Mouse (Mus musculus): ENCODE measurements around the gene Elavl1.
A peak's percentile ranks its signal among the peaks of the same experiment; 100 is the strongest.

- TF ChIP-seq SIN3A (IDR thresholded peaks at IDR 0.05; ENCODE audit: low read length) (no peak), POLR2A (IDR thresholded peaks at IDR 0.05; ENCODE audit: low read depth, low read length) (no peak), CTCF (conservative IDR thresholded peaks at IDR 0.05 in 1 of 2, IDR thresholded peaks at IDR 0.05 in 1 of 2; ENCODE audit: low read depth in 2 of 2, low read length in 2 of 2) (peak; percentile 80 to 97), JUN (IDR thresholded peaks at IDR 0.05; ENCODE audit: insufficient read depth, low read depth, low read length) (no peak), MAZ (IDR thresholded peaks at IDR 0.05; ENCODE audit: low read depth, low read length) (no peak), HCFC1 (IDR thresholded peaks at IDR 0.05; ENCODE audit: low read depth, low read length) (no peak), MAFK (IDR thresholded peaks at IDR 0.05; ENCODE audit: insufficient replicate concordance, low read length) (no peak)
Observed at GRCm38 (mm10) chr8:4322470-4322869, 2.7 kb downstream of the Elavl1 start.

All from CH12.LX (cell line).